Mouse (Mus musculus): ENCODE data around the gene Clec4b1.
"Not testable (repeated sequence)": the region's sequence is repeated elsewhere in the genome, so short reads cannot be mapped to it uniquely, and the experiment has no call there.

Clec4b1 gene

DNA sequence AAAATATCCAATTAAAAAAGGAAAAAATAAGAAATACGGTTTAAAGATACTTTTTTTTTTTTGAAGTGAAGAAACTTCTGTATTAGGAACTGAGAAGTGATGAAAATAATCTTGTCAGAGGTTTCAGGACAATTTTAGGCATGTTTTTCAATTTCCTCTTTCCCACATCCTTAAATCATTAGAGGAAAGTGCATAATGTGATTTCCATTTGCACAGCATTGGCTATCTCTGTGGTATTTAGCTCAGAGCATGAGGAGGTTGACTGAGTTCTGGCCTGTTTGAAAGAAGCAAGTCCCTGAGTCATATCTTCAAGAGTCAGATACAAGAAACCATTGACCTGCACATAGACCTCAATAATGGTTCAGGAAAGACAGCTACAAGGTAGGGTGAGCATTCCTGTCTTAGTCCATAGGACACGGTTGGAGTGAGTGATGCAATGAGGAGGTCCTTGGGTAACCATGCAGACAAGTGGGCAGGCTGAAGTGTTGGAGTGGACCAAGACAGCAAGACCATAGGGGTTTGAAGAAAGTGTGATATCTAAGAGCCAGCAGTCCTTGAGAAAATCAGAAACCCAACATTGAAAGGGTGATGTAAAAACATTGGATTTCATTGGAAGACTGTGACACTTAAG lies at the start of gene Clec4b1:
Gene Clec4b1 (plus strand): TSS at position 221 of the 631 bp plus-strand sequence.
- no peak for DNase-seq (ENCODE audit: low spot score in 2 of 2)

DNA sequence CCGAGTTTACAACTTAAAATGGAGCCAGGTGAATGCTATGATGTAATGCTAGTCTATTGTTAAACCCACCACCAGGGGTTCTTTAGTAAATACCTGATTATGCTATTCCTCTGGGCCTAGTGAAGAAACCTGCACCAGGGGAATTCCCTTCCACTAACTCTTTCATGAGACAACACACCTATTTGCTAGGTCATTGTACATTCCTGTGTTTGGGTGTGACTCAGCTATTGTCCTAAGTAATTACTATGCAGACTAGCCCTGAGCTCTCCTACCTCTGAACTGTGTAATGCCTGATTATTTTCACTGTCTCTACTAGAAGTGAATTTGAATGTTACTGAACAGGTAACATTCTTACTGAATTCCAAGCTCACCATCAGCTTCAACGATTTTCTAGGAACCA lies 45.1 kb upstream of the Clec4b1 start:
- DNase-seq (ENCODE audit: low spot score in 2 of 2), result not testable (repeated sequence)

DNA sequence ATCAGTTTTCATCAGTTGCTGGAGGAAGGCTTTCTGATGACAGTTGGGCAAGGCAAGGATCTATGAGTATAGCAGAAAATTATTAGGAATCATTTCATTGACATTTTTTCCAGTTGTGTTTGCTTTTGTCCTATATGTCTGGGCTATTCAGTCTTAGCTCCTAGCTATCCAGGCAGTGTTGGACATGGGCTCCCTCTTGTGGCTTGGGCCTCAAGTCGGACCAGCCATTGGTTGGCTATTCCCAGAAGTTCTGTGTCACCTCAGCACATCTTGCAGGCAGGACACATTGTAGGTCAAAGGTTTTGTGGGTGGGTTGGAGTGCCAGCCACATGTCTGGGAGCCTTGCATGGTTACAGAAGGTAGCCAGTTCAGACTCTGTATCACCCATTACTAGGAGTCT lies 44.2 kb upstream of the Clec4b1 start:
- DNase-seq (ENCODE audit: low spot score in 2 of 2), result no peak

GRCm38 (mm10) chr6:123095125-123095843 lies 45.5 kb downstream of the Clec4b1 start:
- DNase-seq (ENCODE audit: low spot score in 2 of 2), result no peak

DNA sequence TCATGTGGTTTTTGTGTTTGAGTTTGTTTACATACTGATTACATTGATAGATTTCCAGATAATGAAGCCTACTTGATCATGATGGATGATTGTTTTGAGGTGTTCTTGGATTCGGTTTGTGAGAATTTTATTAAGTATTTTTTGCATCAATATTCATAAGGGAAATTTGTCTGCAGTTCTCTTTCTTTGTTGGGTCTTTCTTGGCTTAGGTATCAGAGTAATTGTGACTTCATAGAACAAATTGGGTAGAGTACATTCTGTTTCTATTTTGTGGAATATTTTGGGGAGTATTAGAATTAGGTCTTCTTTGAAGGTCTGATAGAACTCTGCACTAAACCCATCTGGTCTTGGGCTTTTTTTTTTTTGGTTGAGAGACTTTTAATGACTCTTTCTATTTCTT lies 56.4 kb downstream of the Clec4b1 start, which contains the start of gene Clec4a2:
Gene Clec4a2 (plus strand): TSS at position 301 of the 400 bp plus-strand sequence.
- DNase-seq (ENCODE audit: low spot score in 2 of 2), result not testable (repeated sequence)
